Mouse (Mus musculus) kidney, adult 11 months (tissue): ENCODE measurements around the gene Rab3a.

Experiments
- DNase-seq: peaks from one replicate; pipeline ENCODE4 v3.0.0; 2022

Rab3a gene

DNA sequence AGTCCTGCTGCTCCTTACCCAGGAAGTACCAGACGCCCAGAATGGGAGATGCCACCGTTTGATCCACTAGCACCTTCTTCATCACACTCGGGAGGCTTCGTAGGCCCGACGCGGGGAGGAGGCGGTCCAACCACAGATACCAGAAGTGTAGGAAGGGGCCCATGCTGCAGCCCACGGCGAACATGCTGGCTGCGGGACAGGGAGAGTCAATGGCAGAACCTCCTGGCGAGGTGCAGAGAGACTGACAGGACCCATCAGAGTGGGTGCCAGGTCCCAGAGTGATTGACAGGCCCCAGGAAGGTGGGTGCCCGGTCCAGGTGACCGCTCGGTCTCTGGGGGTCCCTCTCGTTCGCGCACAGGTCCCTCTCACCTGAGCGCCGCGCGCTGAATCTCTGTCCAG lies 5.9 kb downstream of the Rab3a start:
- DNase-seq: no peak

DNA sequence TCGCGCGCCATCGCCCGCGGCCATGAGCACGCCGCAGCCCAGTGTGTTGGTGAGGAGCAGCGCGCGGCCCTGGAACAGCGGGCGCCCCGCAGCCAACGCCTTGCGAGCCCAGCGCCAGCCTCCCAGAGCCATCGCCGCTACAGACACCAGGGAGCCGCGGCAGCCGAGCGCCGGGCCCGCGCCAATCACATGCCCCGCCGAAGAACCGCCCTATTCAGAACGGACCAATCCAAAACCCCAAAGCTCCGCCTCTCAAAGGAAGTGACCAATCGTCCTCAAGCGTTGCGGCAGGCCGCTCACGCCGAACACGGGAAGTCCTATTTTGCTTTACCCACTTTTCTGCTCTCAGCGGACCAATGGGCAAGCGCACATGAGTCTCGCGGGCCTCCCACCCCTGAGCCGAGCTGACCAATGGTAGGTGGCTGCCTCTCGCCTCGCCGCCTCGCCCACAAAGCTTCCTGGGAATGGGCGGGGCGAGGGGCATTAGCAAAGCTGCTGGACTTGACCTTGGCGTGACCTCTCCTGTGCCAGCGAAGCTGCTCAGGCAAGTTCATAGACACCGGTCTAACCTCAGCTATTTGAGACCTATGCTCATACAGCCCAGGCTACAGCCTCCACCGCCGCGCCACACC lies 6.4 kb downstream of the Rab3a start, which contains the start of gene Mpv17l2:
TSS of gene Mpv17l2 (minus strand) at position 172 of the 632 bp plus-strand sequence.
- DNase-seq: peak; percentile 99

DNA sequence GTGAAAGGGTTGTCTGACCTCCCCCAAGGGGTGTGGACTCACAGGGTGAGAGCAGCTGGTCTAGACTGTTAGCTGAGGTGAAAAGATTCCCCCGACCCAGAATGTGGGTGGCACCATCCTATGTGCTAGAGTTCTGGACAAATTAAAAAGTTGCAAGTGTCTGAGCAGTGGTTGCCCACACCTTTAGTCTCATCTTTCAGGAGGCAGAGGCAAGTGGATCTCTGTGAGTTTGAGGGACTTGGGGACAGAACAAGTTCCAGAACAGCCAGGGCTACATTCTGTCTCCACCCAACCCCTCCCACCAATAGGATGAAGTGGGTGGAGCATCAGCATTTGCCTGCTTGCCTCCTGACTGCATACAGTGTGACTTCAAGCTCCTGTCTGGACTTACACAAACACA lies 7.6 kb downstream of the Rab3a start:
- no peak for DNase-seq

DNA sequence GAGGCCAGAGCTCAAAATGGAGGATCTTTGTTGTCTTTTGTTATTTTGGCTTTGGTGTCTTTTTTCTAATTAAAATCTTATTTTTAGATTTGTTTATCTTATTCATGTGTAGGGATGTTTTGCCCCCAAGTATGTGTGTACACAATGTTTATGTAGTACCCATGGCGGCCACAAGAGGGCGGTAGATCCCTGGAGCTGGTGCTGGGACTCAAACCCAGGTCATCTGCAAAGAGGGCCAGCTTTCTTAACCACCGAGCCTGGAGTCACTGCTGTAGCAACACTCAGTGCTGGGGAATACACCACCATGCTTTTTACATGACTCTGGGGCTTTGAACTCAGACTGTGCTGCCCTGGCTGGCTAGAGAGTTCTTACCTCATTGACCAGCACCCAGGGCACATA lies 8.9 kb downstream of the Rab3a start:
- peak; percentile 32 for DNase-seq

DNA sequence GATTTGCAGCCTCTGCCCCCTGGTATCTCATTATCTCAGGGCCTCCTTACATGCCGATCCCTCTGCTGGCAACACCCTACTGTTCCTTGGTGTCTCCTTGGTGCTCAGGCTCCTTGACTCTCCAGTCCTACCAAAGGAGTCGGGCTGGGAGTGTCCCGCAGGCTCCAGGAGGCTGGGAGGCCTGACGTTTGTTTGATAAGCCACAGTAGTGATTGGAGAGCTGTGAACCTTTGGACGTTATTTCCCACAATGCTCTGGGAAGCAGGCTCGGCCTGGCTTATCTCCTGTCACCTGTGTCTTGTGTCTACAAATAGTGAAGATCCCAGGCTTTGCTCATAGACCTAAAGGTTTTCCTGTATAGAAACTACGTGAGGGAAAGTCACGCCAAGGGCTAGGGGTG lies 9.5 kb downstream of the Rab3a start:
- DNase-seq: no peak

DNA sequence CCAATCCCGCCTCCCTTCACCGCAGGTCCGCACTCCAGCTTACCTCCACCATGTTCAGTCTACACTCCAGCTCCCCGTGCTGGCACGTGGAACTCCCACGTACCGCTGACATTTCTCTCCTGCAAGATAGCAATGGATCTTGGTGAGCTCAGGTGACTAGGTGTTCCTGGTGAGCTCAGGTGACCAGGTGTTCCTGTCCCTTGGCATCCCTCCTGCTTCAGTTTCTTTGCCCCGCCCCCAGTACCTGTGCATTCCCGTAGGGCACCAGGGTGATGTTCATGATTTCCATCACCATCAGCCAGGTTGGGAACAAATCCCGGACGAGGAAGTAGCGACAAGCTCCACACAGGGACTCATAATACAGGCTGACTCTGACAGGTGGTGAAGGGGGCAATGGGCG lies 10.2 kb downstream of the Rab3a start:
- no peak for DNase-seq

DNA sequence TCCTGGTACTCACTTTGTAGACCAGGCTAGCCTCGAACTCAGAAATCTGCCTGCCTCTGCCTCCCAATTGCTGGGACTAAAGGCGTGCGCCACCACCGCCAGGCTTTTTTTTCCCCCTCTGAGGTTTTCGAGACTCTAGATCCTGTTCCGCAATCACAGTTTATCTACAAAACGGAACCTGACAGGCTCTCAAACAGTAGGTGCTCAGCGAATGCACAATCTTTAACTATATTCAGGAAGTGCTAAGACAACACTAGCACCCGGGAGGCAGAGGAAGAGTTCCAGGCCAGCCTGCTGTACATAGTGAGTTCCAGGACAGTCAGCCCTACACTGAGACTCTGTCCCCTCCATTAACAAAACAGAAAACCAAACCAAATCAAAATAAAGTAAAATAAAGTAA lies 10.8 kb downstream of the Rab3a start:
- DNase-seq: no peak

DNA sequence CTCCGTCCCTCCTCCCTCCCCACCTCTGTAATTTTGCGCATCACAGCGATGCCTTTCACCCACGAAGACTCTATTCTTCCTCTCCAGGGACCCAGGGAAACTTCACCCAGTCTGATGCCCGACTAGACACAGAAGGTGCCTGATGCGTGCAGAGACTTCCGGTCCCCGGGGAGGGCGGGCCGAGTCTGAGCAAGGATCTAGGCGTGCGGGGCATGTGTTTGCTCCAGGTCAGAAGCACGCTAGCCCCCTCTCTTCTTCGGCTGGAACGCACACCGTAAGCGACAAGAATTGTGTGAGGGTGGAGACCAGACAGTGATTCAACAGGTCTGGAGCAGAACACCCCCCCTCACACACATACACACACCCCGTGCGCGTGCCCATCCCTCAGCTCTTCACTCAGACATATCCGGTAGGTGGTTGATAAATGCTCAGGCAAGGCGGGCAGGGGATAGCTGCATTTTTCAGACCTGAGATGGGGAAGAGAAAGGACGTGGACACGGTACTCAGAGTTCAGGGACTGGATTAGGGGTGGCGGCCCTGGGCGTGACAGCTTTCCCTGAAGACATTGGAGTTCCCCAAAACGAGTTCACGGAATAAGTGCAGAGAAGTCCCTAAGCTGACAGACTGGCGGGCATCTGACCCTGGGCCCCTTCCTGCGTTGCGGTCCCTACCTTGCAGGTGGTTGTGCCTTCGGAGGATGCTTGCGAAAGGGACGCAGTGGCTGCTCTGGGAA lies 11.5 kb downstream of the Rab3a start:
- no peak for DNase-seq

DNA sequence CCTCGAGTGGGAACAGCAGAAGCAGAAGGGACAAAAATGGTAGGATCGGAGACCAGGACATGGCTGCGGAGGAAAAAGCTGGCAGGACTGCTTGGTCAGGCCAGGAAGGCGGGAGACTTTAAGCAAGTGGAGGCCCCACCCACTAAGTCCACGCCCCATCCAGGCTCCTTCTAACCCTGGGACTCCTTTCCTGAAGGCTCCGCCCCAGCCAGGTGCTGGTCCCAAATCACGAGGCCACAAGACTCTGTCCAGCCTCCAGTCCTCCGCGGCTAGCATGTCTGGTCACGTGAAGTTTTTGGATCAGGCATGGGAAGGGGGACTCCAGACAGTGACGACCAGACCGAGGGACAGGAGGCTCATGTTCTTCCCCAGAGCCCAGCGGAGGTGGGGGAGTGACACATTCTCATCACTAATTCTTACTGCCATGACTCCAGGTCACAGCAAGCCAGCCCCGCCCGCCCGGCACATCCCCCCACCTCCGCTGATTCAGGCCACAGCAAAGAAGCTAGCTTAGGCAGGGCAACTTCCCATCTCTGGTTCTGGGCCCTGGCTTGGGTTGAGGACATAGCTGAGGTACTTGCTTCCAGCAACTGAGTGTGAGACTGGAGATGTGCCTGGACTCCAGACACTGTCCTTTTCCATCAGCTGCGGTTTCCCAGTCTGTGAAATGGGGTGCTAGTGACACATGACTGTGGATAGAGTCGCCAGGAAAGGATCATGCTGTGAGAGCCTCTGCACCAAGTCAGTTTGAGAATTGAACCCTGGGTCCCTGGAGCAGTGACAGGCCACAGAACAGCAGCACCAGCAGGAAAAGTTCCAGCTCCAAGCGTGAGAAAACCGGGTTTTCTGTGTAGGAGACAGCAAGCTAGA lies 12.3 kb downstream of the Rab3a start:
- peak; percentile 93 for DNase-seq

DNA sequence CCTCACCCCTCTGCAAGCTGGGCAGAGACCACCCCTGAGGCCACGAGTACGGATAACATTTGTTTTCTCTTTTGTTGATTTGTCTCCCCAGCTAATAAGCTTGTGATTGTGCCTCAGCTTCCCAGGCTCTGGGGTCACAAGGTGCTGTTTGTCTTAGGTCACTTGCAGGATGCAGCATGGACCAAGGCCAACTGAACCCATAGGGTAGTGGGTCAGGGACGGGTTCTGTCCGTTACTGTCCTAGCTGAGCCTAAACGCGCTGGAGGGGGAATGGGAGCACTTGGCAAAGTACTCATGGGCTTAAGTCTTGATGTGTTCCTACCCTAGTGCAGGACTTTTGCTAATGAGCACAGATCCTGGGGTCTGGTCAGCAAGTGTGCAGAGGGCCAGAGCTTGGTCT lies 13.0 kb downstream of the Rab3a start:
- no peak for DNase-seq

DNA sequence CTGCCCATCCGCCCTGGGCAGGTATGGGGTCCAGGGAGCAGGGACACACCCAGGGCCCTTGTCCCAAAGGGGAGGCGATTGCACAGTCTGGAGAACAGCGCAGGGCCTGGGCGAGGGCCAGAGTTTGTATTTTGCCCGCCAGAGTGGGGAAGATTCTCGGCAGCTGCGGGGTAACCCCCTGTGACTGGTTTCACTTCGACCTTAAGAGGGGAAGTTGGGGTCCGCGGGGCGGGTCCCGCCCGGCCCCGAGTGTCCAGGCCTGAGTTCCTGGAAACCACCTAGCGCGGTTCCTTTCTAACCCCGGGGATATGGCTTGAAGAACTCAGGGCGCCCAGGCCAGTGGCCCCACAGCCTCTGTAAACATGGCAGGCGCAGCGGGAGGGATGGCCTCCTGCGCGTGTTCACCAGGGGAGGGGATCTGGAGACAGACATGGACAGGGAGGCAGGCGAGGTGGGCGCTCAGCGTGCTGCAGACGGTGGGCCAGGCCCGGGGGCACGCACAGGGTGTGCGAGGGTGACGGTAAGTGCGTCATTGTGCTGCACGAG lies 13.8 kb downstream of the Rab3a start:
- DNase-seq: no peak

DNA sequence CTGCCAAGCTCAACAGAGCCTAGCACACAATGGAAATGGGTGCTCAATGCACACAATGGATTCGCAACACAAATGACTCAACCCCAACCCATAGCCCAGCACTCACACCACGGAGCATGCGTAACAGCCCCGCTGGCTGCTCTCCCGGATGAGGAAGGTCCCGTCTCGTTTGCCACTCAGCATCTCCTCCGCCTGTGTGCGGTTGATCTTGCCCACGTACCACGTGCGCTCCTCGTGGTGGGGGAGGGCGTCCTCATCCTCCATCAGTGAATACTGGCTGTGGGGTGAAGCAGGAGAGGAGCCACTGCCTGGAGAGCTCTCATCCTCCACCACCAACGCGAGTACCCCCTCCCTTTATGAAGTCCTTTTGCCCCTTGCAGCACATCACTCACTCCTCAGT lies 14.5 kb downstream of the Rab3a start:
- DNase-seq: no peak

DNA sequence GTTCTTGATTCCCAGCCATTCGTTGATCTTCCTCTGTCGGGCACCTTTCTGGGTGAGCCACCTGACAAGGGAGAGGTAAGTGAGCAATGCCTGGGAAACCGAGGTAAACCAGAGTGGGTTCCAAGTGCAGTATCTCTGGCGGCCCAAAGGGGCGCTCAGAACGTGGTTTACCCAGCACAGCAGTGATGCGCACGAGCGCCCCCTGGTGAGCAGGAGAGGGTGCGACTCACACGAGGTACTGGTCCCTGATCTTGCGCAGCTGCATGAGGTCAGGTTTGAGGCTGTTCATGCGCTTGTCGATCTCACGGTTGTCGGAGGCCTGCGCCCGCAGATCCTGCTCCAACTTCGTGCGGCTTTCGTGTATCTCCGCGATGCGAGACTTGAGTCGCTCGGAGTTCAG lies 14.9 kb downstream of the Rab3a start:
- DNase-seq: peak; percentile 92

DNA sequence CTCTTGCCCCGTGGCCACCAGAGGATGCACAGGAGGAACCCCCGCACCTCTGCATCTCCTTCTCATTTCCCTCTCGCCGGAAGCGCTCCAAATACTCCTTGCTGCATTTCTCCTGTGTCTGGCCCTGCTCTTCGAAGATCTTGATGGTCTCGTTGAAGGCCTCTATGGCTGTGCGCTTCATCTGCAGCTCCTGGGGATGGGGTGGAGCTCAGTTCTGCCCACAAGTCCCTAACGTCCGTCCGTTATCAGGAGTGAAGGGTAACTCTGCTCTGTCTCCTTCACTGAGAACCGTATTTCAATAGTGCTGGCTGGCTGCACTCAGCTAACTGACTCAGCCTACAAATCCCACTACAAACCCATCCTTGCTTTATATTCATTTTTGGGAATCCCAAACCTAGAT lies 15.4 kb downstream of the Rab3a start:
- DNase-seq: no peak

DNA sequence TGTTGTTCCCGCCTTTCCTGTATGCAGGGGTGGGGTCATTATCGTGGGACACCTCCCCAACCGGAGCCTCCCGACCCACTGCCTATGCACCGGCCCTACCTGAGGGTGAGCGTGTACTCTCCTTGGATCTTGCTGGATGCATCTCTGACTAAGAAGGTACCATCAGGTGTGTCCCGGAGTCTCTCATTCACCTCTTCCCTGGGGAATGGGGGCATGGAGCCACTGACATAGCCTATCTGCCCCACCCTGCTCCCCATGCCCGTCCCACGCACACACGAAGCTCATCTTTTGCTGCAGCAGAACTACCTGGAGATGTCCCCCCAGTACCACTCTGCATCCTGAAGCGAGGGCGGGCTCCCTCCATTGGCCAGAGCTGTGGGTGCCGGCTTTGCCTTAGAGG lies 16.3 kb downstream of the Rab3a start:
- no peak for DNase-seq

DNA sequence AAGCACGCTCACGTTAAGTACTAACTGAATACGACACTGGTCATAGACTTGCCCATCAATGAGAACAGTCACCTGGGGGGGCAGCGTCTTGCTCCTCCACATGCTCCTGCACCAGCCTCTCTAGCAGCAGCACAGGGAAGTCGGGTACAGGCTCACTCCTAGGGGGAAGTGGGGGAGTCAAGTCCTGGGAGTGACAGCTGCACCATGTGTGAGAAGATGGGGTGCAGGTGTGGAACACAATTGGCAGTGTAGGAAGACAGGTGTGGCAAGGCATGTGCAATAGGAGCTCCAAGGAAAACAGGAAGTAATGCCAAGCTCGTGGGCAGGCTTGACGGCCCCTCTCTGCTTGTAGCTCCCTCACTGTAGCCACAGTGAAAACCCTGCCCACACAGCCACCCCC lies 16.7 kb downstream of the Rab3a start:
- no peak for DNase-seq

DNA sequence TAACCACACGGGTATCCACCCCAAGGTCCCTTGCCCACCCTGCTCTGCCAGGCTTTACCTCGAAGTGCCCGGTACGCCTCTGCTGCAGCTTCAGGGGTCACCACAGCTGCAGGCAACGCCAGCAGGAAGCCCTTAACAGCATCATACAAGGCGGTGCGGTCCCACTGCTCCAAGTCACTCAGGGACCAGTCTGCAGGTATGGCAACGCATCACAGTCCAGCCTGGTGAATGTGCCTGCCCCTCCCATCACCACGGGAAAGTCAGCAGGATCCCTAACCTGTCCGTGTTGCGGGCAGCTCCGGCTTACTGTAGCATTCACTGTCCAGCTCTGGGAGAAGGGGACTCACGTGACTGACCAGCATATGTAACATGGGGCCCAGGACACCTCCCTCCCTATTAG lies 17.6 kb downstream of the Rab3a start:
- DNase-seq: no peak

DNA sequence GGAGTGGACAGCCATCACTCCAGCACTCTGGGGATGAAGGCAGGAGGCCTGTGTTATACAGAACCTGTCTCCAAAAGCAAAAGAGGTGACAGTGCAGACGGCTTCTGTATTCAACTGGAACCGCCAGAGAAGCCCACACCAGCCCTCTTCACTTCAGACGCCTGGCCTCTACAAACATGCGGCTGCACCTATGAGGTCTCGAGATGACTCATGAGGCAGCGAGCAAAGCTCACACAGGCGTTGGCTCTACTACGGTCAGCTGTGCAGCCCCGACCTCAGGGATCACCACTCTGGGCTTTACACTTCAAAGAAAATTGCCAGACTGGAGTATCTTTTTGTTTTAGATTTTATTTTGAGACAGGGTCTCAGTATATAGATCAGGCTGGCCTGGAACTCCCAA lies 18.4 kb downstream of the Rab3a start:
- DNase-seq: no peak

DNA sequence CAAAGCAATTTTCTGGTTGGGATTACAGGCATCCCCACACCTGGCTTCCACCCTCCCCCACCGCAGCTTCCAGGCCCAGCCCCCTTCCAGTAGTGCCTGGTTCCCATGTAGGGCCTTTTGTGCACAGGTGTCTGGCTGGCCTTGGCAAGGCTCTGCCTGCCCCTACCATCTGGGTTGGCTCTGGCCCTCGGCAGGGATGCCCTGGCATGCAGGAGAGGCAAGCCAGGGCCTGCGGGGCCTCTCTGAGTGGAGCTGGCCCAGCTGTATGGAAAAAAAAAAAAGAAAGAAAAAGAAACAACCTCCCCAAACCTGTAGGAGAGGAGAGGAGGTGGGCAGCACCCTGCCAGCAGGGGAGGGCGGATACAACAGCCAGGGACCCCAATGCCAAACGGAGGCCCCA lies 18.9 kb downstream of the Rab3a start:
- DNase-seq: no peak

DNA sequence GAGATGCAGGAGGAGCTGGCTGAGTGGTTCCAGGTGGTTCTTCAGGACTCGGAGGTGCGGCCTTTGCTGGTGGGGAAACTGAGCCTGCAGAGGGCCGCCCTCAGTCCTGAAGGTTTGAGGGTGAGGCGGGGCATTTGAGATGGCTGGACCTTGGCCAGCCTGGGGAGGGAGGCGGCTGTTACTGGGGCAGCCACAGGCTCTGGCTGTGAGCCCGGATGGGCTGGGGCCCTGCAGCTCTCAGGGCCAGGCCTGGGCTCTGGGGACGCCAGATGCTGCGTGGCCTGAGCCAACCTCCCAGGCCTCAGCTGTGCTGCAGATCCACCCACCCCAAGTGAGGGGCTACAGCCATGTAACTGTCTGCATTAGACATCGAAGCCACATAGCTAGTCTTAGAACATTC lies 19.4 kb downstream of the Rab3a start:
- DNase-seq: peak; percentile 84

DNA sequence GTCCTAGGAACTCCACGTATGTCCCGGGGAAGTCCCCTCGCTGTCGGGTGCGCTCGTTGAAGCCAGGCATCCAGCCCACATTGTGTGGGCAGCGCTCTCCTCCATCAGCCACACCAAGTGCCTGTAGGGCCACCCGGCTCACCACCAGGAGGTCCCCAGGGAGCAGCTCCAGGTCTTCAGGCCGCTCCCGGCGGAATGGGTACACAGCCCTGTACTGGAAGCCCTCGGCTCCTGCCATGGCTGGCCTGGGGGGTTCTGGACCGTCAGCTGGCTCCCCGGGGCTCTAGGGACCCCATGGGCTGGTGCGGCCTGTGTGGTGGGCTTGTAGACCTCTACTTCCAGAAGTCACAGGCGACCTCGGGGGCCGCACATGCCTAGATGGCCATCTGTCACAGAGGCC lies 20.3 kb downstream of the Rab3a start:
- no peak for DNase-seq

DNA sequence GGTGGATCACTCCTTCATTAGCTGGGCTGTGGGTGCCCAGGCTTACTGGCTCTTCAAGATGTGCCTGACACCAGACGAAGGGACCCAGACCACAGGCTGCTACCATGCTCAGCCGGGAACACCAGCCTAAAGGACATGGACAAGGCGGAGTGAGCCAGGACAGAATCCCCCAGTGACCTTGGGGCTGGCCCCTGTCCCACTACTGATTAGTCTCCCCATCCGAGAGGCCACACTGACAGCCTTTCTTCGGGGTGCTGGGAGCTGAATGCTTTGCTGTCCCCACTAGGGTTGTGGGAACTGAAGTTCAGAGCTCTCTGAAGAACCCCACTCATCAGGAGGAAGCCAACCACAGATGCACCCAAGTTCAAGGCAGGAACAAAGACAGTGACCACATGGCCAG lies 20.7 kb downstream of the Rab3a start:
- DNase-seq: no peak

DNA sequence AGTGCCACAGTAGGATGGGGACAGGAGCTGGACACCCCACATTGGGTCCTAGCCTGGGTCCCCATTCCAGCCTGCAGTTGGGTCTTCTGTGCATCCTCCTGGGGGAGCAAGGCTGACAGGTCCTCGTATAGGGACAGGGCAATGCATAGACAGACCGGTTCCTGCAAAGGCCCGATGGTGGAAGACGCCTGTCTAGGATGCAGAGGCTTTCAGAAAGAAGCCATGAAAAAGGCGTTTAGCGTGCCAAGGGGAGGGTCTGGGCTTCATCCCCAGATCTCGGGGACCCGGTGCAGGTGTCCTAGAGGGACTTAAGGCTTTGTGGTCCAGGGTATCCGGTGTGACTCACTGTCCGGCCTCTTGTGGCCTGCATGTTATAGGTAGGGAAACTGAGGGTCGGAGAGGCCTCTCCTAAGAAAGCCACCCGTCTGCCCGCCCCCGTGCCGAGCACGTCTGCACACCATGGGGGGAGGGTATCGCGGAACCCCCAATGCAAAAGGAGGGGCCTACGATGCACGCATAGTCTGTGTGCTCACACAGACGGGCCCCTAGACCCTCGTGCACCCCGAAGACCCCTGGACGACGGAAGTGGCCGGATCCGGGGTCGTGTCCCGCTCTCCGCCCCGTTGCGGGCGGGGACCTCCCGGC lies 21.5 kb downstream of the Rab3a start:
- DNase-seq: no peak
